Mouse (Mus musculus) lung, postnatal 4 days (tissue): ENCODE results near the gene Rab40c.

ENCODE experiments used
- DNase-seq, 2 experiments: peaks; one replicate each; pipeline ENCODE4 v3.0.0; 2021

Rab40c gene

GRCm38 (mm10) chr17:25895415-25895814, 24.1 kb downstream of the Rab40c start:
- DNase-seq = no peak

GRCm38 (mm10) chr17:25893975-25894617, 25.4 kb downstream of the Rab40c start:
- peak; percentile 68 to 80 for DNase-seq

DNA sequence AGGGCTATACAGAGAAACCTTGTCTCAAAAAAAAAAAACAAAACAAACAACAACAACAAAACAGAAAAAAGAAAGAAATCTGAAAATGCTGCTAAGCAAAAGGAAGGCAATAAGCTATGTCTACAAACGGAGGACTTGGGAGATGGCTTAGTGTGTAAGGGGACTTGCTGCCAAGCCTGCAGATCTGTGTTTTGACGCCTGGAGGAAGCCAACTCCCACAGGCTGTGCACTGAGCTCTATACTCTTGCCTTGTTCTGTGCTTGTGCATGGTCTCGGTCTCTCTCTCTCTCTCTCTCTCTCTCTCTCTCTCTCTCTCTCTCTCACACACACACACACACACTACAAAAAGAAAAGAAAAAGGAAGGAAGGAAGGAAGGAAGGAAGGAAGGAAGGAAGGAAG, 30.7 kb downstream of the Rab40c start:
- no peak for DNase-seq

GRCm38 (mm10) chr17:25887467-25887866, 32.1 kb downstream of the Rab40c start:
- peak; percentile 46 to 78 for DNase-seq

DNA sequence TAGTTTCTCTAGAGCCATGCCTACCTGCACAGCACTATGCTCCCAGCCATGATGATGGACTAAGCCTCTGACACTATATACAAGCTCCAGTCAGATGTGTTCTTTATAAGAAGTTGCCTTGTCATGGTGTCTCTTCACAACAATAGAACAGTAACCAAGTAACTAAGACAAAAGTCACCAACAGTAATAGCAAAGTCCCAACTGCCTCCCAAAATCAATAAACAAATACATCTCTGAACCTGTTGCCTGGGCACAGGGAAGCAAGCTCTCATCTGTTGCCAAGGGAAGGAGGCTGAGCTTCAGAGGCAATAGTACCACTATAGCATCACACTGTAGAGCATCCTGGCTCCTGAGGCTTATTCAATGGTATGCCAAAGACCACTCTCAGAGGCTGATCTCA, 32.7 kb downstream of the Rab40c start:
- DNase-seq = no peak

GRCm38 (mm10) chr17:25885636-25886035, 33.9 kb downstream of the Rab40c start:
- peak in 1 of 2 experiments; percentile 38 for DNase-seq

DNA sequence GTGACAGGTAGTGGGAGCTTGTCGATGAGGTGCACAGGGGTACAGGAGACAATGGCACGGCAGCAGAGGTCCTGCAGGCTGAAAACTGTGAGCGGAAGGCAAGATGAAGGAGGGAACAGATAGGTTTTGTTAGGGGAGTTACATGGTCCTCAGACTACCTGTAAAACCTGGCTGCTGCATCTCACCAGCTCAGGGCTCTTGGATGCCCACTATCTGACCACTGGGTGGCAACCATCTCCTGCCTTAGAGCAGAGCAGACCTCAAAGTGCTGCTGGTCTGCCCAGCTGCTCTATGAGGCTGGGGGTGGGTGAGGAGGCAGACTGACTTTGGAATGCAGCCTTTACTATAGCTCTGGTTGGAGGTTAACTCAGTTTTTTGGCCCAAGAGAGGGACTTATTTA, 35.7 kb downstream of the Rab40c start:
- DNase-seq = no peak

DNA sequence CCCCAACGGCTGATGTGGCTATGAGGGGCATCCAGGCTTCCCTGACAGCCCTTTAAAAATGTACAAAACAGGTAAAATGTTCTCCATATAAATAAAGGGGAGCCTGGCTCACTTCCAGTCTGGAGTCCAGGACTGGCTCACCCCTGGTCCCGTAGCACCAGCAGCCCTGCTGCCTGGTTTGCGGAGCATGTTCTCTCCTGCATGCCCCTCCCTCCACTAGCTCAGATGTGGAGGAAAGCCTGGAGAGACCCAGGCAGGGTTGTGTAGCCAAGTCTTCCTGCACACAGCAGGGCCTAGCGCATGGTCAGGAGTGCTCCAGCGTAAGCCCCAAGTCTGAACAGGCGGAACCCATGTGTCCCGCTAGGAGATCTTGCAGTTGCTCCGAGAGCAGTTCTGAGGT, 36.3 kb downstream of the Rab40c start:
- no peak for DNase-seq

- DNase-seq = no peak
Observed at GRCm38 (mm10) chr17:25882306-25882705, 37.2 kb downstream of the Rab40c start.

- DNase-seq = no peak
Observed at GRCm38 (mm10) chr17:25881691-25882090, 37.8 kb downstream of the Rab40c start.

DNA sequence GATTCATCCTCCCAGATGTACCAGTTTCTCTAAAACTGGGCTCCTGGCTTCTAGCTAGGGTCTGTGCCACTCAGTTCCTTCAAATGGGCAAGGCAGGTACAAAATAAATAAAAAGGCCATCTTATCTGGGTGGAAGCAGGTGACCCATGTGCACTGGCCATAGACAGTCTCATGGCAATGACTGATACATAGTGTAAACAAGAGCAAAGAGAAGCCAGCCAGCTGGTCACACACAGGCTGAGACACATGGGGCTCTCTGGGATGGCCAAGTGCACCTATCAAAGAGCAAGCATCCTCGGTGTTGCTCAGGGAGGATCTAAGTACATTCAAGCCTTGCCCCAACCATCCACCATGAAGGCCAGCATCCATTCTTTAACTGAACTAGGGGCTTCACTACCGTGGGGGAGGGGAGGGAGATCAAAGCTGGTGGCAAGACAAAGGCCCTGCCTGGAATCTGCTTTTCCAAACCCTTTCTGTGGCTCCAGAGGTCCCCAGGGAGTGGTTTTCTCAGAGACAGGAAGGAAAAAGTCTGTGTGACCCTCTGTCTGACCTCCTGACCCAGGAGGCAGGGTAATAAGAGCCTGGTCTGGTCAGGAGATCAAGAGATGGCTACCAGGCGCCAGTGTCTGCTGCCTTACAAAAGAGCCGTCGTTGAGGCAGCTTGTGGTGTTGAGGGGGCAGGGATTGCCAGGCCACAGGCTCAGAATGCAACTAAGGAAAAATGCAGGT, 38.5 kb downstream of the Rab40c start:
- DNase-seq = no peak

GRCm38 (mm10) chr17:25880196-25880910, 39.2 kb downstream of the Rab40c start, which contains the start of gene Wfikkn1:
Wfikkn1 (minus strand) TSS chr17:25880858.
- DNase-seq = no peak

GRCm38 (mm10) chr17:25879750-25880149, 39.8 kb downstream of the Rab40c start:
- no peak for DNase-seq

GRCm38 (mm10) chr17:25879261-25879660, 40.3 kb downstream of the Rab40c start:
- DNase-seq = peak in 1 of 2 experiments; percentile 38

- DNase-seq = no peak
Observed at GRCm38 (mm10) chr17:25878611-25879180, 40.8 kb downstream of the Rab40c start.

GRCm38 (mm10) chr17:25877741-25878610, 41.6 kb downstream of the Rab40c start:
- DNase-seq = no peak

- DNase-seq = no peak
Observed at GRCm38 (mm10) chr17:25877025-25877424, 42.5 kb downstream of the Rab40c start.

DNA sequence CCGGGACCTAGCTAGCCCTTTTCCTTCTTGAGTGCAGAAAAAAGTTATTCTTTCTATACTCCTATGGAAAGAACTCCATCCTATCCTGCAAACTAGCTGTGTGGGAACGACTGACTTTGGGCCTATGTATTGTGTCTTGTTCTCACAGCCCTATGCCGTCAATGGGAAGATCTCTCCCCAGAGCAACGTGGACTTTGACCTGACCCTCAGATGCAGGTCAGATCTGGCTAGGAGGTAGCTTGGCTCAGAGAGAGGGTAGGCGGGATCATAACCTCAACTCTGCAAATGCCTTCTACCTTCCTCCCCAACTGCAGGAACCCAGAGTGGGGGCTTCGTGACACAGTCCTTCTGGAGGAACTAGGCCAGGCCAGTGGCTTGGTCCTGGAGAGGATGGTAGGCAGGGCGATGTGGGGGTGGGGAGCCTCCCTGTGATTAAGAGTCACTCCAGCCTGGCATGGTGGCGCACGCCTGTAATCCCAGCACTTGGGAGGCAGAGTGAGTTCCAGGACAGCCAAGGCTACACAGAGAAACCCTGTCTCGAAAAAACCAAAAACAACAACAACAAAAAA, 43.1 kb downstream of the Rab40c start:
- no peak for DNase-seq

DNA sequence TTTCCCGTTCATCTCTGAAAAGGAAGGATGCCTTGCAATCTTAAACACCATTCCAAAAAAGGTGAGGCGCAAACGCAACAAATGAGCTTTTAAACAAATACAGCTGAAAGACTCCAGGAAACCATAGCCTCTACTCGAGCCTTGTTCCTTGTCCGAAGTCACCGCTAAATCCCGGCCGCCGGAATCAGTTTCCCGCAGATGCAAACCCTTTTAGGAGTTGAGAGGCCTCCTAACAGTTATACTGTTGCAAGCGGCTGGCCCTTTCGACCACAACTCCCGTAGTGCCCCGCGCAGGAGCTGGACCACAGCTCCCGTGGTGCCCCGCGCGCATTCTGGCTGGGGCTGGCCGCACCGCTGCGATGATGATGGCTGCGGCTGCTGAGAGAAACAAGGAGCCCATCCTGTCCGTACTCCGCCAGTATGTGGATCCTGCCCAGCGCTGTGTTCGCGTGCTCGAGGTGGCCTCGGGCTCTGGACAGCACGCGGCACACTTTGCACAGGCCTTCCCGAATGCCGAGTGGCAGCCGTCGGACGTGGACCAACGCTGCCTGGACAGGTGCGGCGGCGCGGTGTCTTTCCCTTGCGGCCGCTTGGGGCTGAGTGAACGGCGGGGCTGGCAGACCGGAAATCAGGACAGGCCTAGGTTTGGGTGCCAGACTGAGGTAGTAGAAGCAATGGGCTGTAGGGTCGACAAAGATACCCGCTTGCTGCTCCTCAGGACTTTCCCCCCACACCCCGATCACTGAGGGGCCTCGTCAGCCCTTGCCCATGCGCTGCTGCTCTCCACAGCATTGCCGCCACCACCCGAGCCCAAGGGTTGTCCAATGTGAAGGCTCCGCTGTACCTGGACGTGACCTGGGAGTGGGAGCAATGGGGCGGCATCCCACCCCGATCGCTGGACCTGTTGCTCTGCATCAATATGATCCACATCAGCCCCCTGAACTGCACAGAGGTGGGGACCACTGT, 44.1 kb downstream of the Rab40c start:
- DNase-seq = peak; percentile 91 to 92

- DNase-seq = peak; percentile 90 to 93
Observed at GRCm38 (mm10) chr17:25874721-25875170, 44.8 kb downstream of the Rab40c start, which contains the start of gene Mettl26. Mettl26 (plus strand) TSS chr17:25875074.
